Mouse (Mus musculus): ENCODE results near the gene Actn2. TPM values are rescaled to one million over a fixed set of nuclear protein-coding genes. Genes with fewer than 3 reads are reported as not detected.
A peak's percentile ranks its signal among the peaks of the same experiment; 100 is the strongest.

The Actn2 gene
- 10 to 100 TPM; 19.0 to 19.9 TPM for total RNA-seq (2021)

GRCm38 (mm10) chr13:12340183-12340975 is at the start of gene Actn2:
Gene Actn2 (minus strand): TSS chr13:12340760.
- peak; percentile 66 to 73 for DNase-seq

GRCm38 (mm10) chr13:12386286-12386685 is 45.7 kb upstream of the Actn2 start:
- no peak for DNase-seq

GRCm38 (mm10) chr13:12384796-12385195 is 44.2 kb upstream of the Actn2 start:
- no peak for DNase-seq

- no peak for DNase-seq
Observed at GRCm38 (mm10) chr13:12376778-12377177, 36.2 kb upstream of the Actn2 start.

DNA sequence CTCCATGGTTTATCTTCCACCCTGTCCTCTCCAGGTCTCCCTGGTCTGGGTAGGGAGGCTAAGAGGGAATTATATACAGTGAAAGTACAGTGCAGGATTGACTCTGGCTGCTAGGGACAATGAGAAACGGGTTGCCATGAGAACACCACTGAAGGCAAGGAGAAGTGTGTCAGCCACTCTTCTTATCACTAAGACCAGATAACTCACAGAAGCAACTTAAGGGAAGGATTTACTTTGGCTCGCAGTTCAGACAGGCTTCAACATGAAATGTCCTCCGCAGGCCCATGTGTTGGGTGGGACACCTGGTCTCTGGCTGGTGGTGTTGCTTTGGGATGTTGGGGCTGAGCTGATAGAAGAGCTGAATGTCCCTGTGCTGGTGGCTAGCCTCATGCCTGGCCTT is 32.2 kb upstream of the Actn2 start:
- no peak for DNase-seq

DNA sequence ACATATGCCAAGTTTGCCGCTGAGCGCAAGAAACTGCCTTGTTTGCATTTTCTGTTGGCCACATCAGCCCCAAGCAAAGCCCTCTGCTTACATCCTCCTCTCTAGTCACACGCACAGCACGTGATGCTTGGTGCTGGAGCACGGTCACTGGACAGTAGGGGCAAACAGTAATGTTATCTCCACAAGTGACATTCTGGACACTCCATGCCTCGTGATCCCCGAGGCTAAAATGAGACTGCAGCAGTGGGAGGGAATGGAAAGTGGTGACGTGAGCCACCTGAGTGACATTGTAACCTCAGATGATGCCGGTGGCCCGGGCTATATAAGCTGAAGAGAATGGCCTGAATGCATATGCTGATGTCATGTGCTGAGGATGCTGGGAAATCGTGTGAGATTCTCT is 29.4 kb upstream of the Actn2 start:
- DNase-seq = no peak

- no peak for DNase-seq
Observed at GRCm38 (mm10) chr13:12369041-12369621, 28.6 kb upstream of the Actn2 start.

GRCm38 (mm10) chr13:12361486-12361885 is 20.9 kb upstream of the Actn2 start:
- DNase-seq = no peak

DNA sequence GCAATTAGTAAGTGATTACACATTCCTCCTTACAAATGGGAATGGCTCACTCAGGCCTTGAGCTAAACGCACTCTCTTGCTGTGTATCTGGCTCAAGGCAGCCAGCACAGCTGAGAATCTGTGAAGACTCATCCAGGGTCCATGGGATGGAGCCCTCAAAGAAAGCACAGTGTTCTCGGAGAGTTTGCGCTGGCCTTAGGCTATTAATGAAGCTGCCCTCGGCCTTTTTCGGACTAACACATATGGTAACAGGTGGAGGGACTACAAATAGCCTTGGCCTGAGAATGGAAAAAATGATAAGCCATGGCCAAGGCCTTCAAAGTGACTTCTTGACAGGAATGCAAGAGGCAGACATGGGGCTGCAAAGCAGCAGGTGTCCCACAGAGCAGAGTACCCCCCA is 17.0 kb upstream of the Actn2 start:
- DNase-seq = no peak

DNA sequence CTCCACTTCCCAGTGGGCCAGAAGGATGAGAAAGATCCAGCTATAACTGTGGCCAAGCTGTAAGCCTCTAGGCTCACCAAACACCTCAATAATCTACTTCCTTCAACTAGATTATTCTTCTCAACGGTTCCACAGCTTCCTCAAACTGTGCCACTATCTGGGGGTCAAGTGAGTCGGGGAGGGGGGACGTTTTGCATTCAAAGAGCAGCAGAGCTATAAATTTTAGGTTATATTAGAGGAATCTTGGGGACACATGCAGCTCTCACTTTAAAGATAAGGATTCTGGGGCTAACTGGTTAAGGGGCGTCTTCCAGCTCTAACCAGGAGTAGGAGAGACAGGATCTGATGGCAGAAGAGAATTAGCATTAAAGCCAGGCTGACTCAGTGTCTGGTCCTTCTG is 15.6 kb upstream of the Actn2 start:
- DNase-seq = no peak

DNA sequence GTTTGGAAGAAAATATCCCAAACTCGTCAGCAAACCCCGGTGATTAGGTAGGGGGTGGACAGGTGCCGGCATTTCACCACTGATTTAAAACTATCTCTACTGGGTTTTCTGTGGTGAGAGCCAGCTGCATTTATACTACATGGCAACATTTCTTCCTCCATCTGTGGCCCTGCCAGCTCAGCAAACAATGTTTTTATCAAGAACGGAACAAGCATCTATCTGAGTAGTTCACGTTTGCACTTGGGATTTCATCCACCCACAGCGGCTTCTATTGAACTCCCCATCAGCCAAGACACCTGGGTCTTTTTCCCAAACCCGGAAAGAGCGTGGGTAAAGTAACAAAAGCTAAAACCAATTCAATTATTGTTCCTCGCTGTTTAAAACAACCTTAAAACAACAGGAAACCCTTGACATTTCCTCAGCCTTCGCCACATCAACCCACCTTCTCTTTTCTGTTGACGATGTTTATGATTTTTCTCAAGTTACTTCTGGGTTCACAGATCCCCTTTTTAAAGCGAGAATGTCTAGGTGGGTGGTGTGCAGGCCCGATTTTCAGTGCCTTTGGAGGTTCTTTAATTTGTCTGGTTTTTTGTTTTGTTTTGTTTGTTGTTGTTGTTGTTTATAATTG is 8.8 kb upstream of the Actn2 start:
- no peak for DNase-seq

DNA sequence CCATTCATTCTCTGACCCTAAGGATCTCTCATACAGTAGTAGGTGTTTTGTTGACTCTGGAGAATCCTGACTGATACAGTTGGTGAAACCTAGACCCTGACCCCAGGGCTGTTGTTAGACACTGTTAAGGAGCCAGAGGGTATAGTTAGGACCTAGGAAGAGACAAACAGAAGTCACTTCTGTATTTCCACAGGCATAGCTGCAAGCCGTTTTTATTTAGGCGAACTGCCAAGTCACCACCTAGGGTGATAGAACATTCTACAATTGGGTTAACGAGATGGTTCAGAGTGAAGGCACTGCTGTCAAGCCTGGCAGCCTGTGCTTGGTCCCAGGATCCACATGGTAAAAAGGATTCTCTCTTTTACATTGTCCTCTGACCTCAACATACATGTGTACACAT is 6.3 kb upstream of the Actn2 start:
- DNase-seq = no peak

GRCm38 (mm10) chr13:12341447-12341846 is 887 bp upstream of the Actn2 start:
- no peak for DNase-seq

GRCm38 (mm10) chr13:12339446-12339845 is 1.1 kb downstream of the Actn2 start:
- no peak for DNase-seq

GRCm38 (mm10) chr13:12337752-12338151 is 2.8 kb downstream of the Actn2 start:
- DNase-seq = no peak

- DNase-seq = peak; percentile 82
Observed at GRCm38 (mm10) chr13:12334016-12334415, 6.5 kb downstream of the Actn2 start.

- DNase-seq = no peak
Observed at GRCm38 (mm10) chr13:12331528-12331927, 9.0 kb downstream of the Actn2 start.

GRCm38 (mm10) chr13:12328392-12328791 is 12.2 kb downstream of the Actn2 start:
- no peak for DNase-seq

- DNase-seq = no peak
Observed at GRCm38 (mm10) chr13:12327577-12327976, 13.0 kb downstream of the Actn2 start.

DNA sequence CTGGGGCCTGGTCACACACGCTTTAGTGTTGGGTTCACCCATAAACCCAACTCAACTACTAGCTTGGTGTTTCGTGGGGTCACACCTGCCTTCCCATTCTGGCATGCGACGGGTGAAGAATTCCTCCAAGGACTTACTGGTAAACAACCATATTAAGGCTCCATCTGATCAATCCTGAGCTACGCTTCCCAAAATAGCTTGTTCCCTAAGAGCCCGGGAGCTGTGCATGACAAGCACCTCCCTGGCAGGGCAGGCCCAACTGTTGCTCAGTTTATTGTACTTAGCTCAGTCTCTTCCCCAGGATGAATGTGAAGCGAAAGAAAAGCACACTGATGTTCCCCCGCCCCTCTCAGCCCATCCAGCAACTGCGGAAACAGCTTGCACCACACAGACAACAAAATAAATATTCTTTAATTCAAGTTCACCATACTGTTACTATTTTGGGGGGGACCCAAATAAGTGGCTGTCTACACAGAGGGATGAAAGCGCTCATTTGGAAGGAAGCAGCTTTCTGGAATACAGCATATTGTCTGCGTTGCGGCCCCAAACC is 17.4 kb downstream of the Actn2 start:
- no peak for DNase-seq

DNA sequence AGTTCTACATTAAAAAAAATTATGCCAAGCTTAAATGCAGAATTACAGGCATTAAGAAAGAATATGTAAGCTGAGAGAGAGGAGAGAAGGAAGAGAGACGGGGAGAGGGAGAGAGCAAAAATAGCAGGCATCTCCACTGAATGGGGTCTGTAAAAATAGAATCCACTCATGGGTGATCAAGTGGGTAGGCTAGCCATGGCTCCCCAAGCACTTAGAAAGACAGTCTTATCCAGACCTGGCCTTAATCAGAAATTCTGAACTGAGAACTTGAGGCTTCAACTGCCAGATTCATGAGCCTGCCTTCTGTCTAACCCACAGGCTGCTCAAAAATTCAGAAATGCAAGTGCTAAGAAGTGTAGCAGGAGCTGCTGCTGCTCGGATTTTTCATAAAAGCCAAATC is 20.4 kb downstream of the Actn2 start:
- no peak for DNase-seq

DNA sequence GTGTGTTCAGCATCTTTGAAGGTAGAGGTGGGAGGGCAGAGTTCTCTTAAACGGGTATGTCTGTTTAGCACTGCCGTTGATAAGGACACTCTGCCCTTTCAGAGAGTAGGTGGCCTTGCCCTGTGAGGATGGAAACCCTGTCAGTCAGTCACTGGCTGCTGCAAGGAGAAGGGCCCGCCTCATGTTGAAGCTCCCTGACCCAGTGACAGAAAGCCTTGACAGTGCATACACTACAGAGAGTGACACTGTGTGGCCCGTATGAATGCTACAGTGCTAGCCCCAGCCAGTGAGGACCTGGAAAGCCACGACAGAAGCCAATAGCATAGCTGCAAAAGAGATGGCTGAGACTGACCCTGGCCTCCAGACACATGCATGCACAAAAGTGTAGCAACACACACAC is 22.5 kb downstream of the Actn2 start:
- no peak for DNase-seq

DNA sequence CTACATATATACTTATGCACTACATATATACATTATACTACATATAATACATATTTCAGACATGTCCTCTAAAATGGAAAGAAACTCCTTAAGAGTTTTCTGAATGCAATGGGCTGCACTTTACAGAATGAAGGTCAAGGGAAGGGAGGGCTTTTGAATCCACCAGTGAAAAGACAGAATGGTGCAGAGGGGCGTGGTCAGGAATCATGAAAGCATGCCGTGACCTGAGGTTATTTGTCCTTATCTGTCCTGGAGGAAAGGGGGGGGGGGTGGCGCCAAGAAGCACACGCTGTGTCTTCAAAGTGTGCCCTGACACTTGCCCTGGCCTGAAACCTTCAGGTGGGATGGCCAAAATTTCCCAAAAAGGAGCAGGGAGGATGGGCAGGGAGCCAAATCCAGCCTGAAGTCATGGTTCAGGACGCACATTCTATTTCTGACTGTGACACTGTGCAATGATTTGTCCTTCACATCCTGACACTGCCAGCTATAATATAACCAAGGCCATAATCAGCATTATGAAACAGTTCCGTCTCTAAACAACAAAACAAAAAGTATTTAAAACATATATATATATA is 23.3 kb downstream of the Actn2 start:
- no peak for DNase-seq
